Mouse (Mus musculus) ZHBTc4 (cell line): ENCODE results near the gene A4galt.

Experiments used
- DNase-seq: peaks from one replicate; pipeline ENCODE4 v3.0.0-alpha.2; 2011; ENCODE audit warnings: low read depth, low spot score

Gene A4galt

DNA sequence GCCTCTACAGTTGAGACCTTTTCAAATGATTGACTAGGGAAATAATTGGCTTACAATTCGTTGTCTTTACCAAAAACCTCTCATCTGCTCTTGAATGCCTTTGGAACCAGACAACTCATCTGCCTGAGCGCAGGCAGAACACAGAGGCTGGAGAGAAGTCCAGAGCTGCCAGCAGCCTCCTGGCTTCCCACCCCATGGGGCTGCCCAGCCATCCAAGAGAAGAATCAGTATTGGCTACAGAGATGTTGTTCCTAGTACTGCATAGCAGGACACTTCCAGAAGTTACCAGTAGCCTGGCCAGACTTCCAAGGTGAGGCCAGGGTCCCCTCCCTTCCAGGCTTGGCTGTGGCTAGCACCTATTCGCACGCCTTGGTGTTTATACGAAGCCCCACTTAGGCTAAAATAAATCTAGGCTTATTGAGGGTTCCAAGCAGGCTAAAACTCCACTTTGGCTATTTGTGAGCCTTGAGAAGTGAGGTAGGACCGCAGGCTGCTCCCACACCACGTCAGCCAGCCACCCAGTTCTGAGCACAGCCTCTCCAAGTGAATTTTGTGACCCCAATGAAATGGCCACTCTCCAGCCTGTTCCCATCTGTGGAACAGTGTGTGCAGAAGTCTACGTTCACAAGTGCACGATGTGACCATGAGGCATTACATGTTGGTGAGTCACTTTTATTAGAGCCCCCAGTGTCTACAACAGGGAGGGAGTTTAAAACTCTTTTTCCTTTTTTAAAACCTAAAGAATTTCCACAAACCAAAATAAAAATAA is 25.3 kb downstream of the A4galt start:
- no peak for DNase-seq

DNA sequence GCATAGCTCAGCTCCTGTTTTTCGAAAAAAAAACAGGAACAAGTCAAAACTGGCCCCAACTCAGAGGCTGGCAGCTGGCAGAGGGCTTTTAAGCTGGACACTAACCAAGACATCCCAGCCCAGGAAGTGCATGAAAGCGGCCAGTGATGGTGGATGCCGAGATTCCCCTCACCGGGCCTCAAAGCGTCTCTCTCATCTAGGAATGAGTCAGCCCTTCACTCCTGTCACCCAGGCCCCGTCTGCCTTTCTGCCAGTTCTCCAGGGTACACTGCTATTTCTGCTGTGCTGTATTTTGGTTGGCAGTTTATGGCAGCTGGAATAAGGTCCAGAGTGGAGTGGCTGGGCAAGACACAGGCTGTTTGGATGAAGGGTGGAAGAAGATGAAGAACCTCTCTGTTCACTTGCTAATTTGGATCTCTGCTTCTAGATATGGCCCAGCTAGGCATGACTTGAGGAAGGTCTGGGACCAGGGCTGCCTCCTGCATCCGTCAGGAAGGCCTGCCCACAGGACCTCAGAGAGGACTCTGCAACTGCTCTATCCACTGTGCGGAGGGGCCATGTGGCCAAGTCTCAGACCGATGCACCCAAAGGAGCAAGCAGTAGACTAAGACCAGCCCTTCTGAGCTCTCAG is 27.3 kb downstream of the A4galt start:
- no peak for DNase-seq

DNA sequence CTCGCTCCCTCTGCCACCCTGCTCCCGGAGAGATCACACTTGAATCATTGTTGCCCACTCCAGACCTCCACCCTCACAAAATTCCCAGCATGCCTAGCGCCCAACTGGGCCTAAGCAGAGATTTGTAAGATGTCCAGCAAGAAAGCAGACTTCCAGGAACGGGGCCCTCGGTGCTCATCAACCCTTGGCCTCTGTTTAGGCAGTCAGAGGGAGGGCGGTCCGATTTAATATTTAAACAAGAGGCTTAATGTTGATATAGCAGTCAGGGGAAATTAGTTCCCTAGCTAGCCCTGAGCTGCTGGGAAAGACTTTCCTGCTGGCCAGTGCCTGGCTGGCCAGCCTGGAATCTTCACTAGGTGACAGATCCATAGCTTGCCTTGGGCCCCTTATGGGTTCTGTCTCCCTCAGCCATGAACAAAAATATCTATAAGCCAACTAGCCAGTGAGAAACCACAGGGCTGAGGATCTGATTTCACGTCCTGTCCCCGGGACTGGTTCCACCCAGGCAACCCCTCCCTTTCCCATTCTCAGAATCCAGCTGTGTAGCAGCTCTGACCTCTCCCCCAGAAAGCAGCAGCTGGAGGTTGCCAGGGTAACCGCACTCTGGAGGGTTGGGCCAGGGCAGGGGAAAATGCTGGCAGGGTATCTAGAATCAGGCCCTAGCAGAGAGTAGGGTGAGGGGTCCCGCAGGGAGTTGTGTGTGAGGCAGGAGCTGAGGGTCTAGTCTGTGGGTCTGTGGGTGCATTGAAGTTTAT is 28.2 kb downstream of the A4galt start:
- DNase-seq: peak; percentile 83

GRCm38 (mm10) chr15:83221721-83222120 is 29.9 kb downstream of the A4galt start:
- no peak for DNase-seq

GRCm38 (mm10) chr15:83220368-83221013 is 31.1 kb downstream of the A4galt start:
- peak; percentile 46 for DNase-seq

GRCm38 (mm10) chr15:83215322-83216216 is 36.0 kb downstream of the A4galt start:
- DNase-seq: no peak

DNA sequence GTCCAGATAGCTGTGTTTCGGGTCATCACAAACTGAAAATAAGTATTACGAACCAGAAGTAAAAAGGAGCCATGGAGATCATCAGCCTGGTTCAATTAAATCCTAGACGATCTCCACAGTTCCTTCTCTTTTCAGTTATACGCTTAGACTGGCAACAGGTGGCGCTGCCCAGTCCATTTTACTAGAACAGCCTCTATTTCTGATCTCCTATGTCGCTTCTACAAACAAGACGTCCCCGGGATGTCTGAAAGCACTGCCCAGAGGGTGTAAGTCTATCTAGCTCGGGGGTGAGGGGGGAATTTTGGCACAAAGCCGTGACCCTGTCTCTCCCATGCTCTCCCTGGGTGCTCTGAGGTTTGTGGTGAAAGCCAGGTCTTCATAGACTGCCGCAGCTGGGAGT is 41.3 kb downstream of the A4galt start:
- DNase-seq: peak; percentile 81

DNA sequence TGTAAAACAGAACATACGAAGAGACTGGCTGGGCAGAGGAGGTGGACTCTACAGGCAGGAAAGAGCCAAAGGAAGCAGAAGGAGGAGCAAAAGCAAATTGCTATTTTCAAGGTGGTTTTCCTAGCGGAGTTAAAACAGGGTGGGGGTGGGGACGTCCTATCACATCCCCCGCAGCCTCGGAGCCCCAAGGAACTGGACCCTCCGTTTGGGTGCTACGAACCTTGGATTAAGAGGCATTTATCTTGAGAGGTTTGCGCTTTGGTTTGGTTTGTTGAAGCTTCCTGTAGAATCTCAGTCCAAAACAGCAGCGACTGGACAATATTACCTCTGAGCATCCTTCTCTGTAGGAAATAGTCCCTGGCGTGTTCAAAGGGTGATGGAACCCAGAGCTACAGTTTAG is 41.9 kb downstream of the A4galt start:
- DNase-seq: no peak

- no peak for DNase-seq
Measured at GRCm38 (mm10) chr15:83209092-83209695, 42.4 kb downstream of the A4galt start.

DNA sequence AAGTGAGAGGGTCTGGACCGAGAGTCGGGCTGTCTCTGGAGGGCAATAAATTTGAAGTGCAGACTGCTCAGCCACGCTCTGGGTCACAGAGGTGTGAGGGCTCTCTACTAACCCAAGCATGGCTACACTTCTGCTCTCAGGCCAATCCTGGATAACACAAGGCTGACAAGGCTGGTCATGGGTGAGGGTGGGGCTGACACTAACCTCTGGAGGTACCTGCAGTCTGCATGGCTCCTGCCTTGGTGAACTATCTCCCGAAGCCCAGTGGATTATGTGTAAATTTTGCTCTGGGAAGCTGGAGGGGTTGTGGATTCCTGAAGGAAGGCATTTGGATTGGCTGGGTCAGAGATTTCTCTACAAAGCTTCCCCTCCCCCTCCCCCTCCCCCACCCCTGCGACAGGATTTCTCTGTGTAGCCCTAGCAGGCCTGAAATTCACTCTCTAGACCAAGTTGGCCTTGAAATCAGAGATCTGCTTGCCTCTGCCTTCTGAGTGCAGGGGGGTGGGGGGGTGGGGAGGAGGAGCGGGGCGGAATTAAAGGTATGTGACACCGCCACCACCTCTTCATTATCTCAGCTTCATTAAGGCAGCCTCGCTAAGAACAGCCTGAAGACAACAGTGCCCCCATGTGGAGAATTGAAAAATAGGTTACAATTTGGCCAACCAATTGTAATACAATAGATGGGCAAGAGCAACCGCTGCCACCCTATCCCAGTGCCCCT is 46.7 kb downstream of the A4galt start:
- peak; percentile 81 for DNase-seq

DNA sequence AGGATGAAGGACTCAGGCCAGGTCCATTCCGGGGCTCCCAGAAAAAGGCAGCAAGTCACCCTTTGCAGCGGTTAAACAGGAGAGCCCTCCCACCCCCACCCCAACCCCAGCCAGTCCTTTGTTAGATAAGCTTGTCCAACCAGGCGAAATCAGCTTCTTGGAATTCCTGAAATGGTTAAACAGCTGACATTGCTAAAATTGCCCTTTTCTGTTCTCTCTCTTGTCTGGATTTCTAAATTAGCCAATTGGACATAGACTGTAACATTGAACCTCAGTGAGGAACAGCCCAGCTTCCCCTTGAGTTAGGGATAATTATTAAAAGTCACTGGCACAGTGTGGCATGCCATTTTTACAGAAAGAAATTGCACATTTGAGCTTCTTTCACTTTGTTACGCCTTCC is 49.2 kb downstream of the A4galt start:
- peak; percentile 57 for DNase-seq

DNA sequence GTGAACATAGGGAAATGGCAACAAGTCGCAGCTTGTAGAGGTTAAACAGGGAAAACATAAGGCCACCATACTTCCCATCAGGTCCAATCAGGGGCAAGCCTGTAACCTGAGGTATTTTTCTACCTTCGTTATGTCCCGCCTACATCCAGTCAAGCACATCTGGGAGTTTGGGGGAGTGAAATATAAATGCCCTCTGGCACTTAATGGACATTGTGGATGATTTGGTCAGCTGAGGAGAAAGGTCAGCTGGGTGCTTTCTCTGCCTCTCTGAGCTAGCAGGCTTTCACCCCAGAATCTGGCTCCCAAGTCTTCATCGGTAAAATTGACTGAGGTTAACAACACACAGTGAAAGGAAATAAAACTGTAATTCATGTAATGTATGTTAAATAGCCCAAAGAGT is 58.2 kb downstream of the A4galt start:
- no peak for DNase-seq

DNA sequence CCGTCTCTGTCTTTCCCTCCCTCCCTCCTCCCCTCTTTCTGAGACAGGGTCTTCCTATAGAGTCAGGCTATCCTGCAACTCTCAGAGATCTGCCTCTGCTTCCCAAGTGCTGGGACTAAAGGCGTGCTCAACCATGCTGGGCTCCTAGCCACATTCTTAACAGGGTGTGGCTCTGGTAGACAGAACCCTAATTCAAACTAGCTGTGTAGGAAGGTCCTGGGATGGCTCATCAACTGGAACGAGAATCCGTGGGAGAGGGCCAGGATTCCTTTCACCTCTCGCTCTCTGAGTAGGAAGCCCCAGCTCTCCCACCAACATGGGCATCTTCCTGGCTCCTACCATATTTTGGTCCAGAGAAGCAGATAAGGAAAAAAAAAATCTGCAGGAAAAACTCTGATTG is 69.2 kb downstream of the A4galt start:
- peak; percentile 50 for DNase-seq

GRCm38 (mm10) chr15:83181800-83182330 is 69.7 kb downstream of the A4galt start:
- DNase-seq: peak; percentile 40

DNA sequence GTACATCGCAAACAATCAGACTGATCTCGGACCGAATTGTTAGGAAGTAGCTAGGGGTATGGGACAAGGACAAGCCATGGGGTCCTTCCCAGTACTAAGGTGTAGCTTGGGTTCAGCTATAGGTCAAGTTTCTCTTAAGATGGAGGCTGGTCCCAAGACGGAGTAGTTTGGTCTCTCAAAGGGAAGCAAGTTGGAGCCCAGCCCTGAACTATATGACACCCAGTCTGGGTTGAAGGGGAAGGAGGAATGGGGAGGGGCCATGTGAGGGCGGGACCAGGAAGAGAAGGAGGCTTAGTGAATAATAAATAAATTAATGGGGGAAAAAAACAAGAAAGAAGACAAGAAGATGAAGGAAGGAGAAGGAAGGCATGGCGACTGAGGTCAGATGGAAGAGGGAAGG is 71.6 kb downstream of the A4galt start:
- DNase-seq: peak; percentile 70
